Mouse (Mus musculus) liver, embryonic 14.5 days (tissue): Measurements from ENCODE around the gene 4933428G20Rik.
A peak's percentile ranks its signal among the peaks of the same experiment; 100 is the strongest.

Experiments used
- CTCF ChIP-seq: IDR thresholded peaks from 2 replicates; pipeline ENCODE4 v1.5.1; 2016; ENCODE audit warnings: antibody characterized with exemption, low read depth, control low read depth
- EP300 ChIP-seq: IDR thresholded peaks from 2 replicates; pipeline ENCODE4 v1.6.1; 2016; ENCODE audit warnings: antibody characterized with exemption, low read depth

GRCm38 (mm10) chr11:97442891-97443675 lies 57.1 kb downstream of the 4933428G20Rik start:
- no peak for TF ChIP-seq CTCF
- TF ChIP-seq EP300: peak; percentile 74
